Mouse (Mus musculus): ENCODE results near the gene Vmn2r-ps130.
"Not testable (repeated sequence)": the region's sequence is repeated elsewhere in the genome, so short reads cannot be mapped to it uniquely, and the experiment has no call there.

The Vmn2r-ps130 gene

DNA sequence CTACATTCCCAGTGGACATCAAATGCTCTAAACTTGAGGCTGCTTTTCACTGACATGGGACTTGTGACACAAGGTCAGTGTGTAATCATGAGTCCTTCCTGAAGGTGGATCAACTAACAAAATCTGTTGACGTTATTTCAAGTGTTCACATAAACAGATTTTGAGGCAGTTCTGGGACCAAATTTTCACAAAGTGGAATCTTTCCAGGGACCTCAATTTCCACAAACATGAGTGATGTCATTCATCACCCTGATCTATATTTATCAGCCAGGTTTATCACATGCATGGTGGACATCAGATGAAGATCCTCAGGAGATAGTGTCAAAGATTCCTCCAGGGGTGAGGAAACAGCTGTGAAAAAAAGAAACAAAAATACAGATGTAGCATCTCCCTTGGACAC lies at the start of gene Vmn2r-ps130:
Gene Vmn2r-ps130 (plus strand): TSS at position 301 of the 400 bp plus-strand sequence.
- in situ Hi-C loops (cut with MboI, MseI), result not testable (repeated sequence)

Measured in T-helper 2 cell (primary cell).